Mouse (Mus musculus) left cerebral cortex, adult 11 months (tissue): ENCODE data around the gene Cradd.

ENCODE experiments used
- DNase-seq: peaks from one replicate; pipeline ENCODE4 v3.0.0; 2022; ENCODE audit warnings: low spot score

The Cradd gene

DNA sequence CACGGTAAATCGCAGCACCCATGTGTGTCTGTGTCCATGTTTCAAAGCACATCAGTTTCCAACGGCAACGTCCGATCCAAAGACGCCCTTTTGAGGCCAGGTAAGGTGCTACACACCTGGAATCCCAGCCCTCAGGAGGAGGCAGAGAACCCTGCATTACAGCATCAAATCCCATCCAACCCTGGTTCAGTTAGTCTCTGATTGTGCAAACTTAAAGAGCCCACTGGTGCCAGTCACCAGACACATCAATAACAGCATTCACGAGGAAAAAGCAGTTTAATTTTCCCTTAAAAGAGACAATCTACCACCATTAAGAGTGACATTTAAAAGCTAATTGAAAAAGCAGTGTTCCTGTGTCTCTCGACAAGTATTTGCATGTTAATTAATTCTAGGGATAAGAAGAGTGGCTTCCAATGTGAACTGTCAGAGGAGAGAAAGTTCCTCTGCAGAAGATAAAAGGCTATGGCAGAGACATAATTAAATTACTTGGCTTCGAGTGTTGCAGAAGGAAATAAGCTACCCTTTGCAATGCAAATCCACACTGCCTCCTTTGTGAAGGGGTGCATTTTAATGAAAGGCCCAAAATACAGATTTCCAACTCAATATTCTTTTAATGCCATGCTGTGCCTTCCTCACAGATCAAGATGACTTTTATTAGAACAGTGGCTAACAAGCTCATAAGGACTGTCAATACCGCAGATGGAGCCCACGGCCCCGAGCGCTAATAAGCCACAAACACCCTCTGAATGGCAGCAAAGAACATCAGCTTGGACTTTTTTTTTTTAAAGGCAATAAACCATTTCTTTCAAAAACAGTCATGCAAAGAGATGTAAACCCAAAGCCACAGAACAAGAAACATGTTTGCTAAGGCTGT is 84.5 kb downstream of the Cradd start:
- no peak for DNase-seq

DNA sequence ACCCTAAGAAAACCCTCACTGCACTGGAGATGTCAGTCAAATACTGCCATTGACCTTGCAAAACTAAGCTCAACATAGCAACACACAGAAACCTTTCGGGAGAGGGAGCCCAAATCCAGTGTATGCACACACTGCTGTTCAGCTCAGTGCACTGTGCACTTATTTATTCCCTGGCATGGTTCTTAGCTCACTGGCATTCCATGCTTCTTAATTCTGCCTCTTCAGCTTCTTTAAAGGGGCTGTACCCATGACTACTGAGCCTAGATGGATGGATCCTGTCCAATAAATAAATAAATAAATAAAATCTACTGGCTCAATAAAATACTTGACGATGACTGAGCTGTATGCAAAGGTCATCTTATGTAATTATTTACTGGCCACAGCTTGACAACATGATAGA is 85.3 kb downstream of the Cradd start:
- no peak for DNase-seq

DNA sequence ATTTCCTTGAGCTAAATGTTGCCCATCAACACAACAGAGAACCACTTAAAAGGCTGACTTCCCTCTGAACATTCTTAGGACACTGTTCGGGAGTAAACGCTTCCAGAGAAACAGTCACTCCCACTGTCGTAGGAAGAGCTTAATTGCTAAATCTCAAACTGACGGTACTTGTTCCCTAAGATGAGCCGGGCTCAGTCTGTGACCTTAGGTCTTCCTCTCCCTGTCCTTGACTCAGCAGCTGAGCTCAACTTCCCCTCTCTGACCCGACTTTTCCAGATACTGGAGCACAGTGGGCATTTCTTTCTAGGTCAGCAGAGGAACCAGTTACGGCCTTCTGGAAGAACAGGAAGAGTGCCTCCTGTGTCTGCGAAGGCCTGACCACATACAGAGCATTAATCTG is 87.7 kb downstream of the Cradd start:
- DNase-seq: no peak

DNA sequence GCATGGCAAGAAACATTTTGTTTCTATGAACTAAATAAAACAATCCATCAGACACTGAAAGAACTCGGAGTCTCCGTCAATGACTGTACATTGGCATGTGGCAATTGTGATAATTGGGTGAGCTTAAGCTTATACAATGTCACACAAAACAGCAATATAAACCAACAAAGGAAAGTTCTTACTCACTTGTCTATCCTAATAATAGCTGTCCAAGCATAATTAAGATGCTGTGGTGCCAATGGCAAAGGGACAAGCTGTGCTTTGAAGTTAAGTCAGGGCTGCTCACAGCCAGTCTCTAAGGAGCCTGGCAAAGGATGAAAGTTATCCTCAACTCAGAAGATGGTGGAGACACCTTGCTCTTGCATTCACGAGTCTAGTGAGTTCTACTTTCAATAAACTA is 89.3 kb downstream of the Cradd start:
- DNase-seq: no peak

DNA sequence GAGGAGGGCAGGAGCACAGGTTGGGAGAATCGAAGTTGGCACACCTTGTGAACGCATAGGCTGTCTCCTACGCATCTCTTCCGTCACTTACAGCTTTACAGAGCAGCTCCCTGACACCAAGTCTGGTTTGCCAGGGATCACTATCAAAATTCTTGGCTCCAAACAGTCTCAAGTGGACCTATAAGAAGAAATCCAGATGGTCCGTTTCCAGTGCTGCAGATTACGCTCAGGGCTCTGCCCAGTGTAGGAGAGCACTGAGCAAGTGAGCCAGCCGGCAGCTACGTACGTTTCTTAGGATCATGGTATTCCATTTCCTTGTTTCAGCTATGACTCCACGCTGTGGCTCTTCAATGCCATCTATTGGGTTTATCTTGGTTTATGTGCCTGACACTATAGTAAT is 90.9 kb downstream of the Cradd start:
- no peak for DNase-seq

DNA sequence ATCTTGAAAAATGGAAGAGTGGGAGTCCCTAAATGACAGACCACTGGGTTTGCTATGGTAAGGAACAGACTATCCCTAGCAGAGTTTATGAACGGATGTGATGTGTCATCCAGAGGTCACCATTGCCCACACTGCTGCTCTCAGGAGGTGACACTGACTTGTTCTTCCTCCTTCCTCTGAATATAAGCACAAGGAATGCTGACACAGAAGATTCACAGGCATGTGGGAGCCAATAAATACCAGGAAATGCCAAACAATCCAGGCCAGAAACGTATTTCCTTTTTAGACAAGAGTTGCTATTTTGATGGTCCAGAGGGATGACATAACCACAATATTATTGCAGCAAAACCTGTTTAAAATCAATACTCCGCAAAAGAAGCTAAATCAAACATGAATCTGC is 91.4 kb downstream of the Cradd start:
- DNase-seq: no peak

DNA sequence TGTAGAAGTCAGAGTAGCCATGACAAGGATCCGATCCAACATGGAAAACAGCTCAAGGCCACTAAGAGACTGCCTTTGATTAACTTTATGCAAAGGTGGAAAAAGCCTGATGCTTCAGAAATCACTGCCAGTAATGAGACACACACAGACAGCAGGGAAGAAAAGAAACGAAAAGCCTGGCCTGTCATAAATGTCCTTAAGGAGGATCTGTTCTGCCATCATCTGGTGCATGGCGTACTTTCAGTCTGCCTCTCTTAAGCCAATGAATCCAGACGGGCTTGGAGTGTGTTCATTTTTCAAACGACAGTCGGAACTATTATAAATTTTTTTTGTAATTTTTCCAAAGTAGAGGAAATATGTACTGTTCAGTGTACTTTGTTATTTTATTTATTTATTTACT is 95.7 kb downstream of the Cradd start:
- DNase-seq: no peak

DNA sequence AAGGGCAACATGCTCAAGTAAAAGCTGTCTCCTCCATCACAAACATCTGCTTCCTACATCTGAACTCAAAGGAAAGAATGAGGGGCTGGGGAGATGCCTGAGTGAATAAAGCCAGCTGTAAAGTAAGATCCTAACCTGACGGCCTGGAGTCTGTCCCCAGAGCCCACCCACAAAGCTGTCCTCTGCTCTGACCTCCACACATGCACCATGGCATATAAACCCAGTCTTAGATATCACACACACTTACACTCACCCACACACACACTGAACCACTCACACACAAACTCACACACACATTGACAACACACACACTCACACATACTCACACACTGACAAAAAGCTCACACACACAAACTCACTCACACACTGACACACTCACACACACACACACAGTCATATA is 96.3 kb downstream of the Cradd start:
- no peak for DNase-seq

DNA sequence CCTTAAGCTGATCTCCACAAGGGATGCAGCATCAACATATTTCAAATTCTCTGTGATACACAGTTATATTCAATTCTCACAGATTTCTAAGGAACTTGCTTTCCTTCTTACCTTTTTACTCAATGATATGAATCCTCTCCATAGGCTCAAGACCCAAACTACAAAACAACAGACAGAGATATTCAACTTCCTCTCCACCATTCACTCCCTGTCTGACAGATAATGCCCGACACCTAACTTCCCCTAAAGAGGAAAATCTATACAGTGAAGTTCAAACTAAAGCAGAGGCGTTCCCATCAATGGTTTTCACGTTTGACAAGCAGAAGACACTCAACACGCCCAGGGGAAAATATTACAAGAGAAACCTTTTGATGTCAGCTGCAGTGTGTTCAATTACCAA is 97.2 kb downstream of the Cradd start:
- no peak for DNase-seq

DNA sequence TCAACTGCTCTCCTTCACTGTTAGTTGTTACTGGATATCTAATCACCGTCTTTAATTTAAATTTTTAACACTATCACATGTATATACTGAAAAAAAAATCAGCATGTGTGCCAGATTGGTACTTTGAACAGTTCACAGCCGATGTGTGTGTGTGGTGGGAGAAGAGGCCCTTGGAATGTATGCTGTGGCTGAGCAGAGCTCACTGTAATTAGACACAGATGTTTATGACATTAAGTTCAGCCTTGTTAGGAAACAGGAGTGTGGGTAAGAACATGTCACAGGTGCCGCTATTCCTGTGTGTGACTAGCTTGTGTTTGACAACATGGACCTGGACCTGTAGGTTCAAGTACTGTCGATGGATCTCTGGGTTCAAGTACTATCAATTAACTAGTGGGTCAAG is 98.9 kb downstream of the Cradd start:
- no peak for DNase-seq

DNA sequence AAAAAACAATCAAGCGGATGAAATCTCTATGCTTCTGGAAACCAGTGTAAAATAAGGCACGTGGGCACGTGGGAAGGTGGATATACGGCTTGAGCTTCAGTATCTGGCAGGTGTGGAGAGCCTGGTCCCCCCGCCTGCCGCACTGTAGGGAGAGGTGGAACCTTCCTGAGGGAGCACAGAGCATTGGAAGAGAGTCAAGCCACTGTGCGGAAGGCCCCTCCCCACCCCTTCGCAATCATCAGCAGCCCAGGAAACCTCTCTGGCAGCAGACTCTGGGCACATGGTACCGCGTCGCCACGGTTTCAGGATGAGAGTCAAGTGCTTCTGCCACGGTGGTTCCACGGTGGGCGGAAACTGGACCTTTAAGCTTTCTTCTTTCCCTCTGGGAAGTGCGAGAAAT is 100.7 kb downstream of the Cradd start:
- DNase-seq: no peak

DNA sequence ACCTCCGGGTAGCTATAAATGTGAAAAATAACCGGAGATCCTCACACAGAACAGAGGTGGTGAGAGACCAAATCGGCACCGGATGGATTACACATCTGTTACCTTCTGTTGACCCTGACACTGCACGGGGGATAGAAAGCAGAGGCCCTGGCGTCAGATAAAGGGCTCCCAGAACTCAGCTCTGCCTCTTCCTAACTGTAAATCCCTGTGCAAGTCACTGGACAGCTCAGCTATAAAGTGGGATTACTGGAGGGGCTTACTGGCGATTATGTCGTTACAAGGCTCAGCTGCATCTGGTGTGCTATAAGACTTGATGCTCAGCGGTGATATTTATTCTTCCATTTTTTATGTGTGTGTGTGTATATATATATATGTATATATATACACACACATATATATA is 102.0 kb downstream of the Cradd start:
- no peak for DNase-seq

DNA sequence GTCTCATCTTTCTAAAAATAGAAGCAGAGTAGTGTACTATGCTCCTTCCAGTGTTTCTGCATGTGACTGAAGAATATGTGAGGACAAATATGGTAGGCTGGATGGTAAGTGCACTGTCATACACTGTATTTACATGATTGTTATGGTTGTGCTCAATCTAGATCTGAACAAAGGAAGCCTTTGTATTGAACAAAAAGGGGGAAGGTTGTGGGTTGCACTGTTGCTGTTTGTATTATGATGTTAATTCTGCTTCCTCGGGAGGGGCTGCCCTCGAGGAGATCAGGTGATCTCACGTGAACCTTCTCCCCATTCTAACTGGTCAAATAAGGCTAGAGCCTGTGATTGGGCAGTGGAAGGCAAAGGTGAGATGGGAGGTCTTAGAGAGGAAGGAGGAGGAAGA is 103.4 kb downstream of the Cradd start:
- no peak for DNase-seq

DNA sequence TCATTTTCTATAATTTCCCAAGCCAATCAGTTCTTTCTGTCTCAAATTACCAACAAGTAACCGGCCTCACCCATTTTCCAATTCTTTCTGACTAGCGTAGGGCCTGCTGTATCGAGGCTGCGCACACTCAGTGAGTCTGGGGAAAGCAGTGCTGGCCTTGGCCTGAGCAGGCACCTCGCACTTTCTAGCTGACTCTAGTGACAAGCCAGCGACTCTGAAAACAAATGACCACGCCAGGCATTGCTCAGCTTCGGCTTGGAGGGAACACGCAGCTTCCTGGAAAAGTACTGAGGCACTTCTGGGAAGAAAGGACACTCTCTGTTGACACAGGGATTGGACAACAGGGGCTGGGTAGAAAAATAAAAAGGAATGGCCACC is 105.3 kb downstream of the Cradd start:
- DNase-seq: no peak

DNA sequence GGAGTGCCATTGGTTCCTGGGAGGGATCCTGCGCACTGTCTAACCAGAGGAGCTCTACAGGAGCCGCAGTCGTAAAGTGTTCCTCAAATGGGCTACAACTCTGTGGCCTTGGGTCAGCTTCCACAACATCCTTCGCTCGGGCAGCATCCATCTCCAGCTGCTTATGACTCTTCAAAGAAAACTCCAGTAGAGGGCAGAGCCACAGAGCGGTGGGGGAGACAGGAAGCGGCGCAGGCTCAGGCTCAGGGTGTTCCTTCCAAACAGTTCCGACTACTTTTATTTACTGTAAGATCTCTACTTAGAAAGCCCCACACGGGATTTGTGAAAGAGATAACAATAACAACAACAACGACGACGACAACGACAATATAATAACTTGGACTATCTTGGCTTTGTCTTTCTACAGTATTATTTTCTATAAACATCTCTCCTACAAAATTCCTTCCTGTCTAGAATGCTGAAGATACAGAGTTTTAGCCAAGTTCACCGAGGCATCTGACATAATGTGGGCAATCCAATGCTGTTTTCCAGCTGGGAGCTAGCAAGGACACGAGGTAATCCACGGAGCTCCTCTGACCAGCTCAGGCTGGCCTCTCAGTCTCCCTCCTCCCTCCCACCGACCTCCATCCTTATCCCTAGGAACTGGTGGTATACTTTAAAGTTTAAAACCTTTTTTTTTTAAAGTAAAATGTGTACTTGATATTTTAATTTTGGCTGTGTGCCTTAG is 105.8 kb downstream of the Cradd start:
- no peak for DNase-seq

DNA sequence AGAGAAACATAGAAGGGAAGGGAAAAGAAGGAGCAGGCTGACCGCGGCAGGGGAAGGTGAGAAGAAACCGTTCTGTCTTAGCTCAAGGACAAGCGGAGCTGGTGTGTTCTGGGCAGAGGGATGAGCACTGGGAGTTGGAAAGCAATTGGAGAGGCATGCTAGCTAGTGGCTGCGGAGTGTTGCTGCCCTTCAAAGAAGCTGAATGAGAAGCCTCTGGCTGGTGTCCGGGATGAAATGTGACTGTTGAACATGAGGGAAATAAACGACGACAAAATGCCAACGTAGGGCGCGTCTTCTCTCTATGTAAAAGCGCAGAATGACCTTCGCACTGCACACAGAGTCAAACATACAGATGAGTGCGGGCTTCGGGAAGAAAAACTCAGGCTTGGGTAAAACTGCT is 108.6 kb downstream of the Cradd start:
- no peak for DNase-seq

DNA sequence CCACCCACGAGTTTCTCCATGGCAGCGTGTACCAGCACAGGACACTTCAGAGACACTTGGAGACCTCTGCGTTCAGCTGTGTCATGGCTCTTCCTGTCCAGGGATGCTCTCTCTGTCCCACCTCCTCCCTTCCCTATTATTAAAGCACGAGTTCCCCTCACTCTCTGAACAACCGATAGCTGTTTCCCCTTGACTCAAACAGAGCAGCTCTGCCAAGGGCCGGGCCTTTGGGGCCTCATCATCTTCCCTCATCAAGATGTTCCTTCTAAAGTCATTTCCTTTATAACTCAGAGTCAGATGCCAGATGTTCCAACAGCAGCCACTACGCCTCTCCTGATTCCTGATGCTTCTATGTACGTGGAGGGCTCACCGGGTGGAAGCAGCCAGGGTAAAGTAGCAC is 110.1 kb downstream of the Cradd start:
- no peak for DNase-seq

DNA sequence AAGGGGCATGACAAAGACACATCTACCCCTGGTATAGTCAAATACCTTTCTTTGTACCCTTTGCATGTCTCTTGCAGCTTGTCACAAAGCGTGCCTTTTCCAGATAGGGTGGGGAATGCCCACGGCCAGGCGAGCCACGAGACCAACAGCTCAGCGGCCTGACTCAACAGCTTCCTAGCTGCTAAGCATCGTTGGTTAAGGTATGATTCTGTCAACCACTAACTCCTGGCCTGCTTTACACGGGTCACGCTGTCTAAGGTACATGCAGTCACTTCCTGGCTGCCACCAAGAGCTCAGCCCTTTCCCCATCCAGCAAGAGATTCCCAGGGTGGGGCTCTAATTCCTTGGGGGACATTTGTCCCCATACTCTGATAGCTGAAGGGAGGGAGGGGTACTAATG is 110.6 kb downstream of the Cradd start:
- DNase-seq: no peak

DNA sequence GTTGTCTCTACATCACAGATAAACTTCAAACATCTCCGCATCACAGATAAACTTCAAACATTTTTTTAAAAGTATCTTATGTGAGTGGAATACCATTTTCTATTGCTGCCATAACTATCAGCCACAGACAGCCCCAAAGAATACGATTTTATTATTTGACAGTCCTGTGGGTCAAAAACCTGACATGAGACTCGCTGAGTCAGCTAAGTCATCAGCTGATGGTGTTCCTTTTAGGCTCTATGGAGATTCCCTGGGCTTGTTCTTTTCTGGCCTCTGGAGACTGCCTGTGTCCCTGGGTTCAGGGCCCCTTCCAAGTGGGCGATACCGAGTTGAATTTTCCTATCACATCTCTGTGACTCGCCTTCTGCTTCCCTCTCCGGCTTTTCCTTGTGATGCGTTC is 112.3 kb downstream of the Cradd start:
- no peak for DNase-seq

DNA sequence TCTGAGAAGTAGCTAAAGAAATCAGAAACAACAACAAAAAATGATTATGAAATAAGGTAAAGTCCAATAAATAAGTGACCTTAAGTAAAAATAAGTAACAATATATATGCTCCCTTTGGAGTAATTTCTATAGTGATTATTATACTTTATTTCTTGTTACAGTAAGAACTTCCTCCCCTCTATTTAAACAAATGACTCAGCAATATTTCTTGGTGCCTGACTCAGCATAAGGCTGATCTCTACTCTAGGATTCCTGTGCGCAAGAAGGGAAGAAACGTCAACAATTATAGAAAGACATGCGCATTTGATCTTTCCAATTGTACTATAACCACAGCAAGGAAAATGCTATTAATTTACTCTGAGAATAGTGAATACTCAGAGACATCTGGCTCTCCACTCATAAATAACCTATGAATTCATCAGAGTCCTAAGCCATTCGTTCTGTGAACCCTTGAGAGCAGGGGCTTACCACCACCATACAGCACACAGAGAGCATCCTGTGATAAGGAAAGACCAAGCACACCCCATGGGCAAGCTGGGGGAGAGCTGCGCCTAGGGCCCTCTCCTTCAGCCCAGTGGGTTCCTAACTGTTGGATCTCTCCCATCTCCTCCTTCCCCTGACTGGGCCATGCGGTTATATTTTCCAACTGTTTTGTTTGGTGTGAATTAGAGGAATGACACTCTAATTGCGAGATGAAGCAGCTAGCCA is 113.1 kb downstream of the Cradd start:
- DNase-seq: no peak

DNA sequence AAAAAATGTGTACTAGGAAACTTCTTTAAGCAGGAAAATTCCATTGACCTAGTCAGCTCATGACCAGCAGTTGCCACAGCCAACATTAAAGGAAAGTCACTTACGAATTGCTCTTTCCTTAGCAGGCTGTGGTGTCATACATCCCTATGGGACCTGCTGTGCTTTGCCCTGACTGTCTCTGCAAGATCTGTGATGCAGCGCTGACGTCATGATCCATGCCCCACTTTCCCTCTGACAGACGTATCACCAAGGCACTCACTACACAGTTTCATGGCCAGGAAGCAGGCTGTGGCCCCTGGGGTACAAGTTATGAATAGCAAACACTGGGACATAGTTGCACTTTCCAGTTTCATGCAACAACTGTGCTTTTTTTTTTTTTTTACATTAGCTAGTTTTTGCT is 113.8 kb downstream of the Cradd start:
- no peak for DNase-seq

DNA sequence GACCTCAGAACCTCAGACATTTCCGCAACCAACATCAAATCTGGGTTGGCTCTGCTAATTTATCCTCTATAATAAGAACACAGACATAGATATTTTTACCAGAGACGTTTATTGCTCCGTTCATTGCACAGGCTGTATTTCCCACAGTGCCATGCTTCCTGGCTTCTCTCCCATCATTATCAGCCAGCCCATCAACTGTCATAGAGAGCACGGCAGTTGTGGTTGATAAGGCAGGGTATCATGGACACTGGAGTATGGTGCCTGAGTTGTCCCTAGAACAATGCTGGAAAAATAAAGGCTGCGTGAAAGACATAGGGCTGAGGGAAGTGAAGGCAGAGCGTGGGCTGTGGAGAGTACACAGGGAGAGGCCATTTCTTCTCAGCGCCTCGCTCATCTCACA is 116.5 kb downstream of the Cradd start:
- DNase-seq: no peak

DNA sequence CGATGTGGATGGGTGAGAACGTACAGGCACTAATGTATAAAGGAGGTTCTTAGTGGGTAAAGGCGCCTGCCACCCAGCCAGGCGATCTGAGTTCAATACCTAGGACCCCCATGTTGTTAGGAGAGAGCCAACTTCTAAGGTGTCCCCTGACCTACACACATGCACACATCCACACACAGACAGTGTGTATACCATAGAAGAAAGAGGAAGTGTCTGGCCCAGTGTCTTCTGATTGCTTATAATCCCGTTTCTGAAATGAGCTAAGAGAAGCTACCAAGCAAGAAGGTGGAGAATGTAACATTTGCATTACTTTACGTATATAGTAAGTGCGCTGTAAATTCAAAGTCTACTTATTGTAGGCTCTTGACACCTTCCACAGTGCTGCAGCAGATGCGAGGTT is 122.4 kb downstream of the Cradd start:
- DNase-seq: no peak
